Mouse (Mus musculus) layer of hippocampus, adult 11-12 months (tissue): ENCODE measurements around the gene Sntb2.
A peak's percentile ranks its signal among the peaks of the same experiment; 100 is the strongest.

ENCODE experiments used
- DNase-seq: peaks from one replicate; pipeline ENCODE4 v3.0.0; 2022; ENCODE audit warnings: low spot score

The Sntb2 gene

DNA sequence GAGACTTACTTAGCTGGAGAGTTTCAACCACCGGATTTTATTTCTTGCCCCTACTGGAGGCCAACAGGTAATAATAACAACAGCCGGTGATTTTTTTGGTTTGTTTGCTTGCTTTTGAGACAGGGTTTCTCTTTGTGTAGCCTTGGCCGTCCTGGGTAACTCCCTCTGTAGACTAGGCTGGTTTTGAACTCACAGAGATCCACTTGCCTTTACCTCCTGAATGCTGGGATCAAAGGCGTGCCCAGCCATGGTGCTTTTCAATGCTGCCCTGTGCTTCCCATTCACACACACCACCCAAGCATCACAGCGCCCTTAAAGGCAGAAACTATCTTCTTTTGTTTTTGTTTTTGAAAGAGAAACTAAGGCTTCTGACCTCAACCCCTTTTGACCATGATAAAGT lies 5.6 kb upstream of the Sntb2 start:
- no peak for DNase-seq

DNA sequence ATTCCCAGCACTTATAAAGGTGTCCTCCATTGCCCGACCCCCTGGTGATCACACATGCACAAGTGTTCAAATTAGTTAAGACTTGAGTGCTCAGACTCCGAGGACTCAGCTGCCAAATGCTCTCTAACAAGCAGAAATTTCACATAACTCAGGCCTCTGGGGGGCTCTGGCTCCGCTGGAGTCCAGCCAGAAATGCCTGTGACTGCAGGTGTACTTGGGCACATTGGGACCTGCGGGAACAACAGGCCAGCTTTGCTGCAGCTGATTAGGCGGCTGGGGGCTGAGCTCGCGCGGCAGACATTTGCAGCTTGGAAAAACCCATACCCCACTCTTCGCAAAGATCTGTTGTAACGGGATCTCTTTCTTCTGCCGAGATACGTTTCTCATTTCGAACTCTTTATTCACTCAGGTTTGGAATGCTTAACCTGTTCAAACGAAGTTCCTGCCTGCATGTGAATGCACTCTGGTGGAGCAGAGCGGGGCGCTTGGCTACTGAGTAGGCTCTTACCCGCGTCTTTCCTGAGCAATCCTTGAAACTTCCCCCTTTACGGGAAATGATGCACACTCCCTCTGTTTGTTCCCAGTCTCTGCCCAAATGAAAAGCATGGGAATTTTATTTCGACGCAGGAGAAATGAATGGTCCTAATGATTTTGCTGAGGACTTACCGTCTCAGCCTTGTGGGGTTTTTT lies 3.0 kb upstream of the Sntb2 start:
- no peak for DNase-seq

DNA sequence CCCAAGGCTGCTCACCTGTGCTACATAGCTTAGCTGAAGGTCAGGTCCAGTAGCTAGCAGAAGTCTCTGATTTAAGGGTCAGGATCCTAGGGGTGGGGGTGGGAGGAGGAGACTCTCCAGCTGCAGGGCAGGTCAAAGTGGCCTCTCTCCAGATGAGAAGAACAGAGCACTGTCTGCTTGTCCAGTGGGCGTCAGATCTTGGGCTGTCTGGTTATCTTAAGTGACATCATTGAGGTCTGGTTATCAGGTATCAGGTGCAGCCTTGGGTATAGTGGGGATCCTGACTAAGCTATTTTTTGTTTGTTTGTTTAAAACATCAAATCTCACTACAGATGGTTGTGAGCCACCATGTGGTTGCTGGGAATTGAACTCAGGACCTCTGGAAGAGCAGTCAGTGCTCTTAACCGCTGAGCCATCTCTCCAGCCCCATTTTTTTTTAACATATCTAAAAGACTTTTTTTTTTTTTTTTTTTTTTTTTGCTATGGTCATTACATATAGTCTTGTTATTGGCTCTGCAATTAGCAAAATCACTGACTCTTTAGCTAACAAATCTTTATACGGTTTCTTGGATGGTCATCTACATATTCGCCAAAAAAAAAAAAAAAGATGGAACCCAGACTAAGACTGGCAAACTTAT lies 1.9 kb upstream of the Sntb2 start:
- DNase-seq, result no peak

DNA sequence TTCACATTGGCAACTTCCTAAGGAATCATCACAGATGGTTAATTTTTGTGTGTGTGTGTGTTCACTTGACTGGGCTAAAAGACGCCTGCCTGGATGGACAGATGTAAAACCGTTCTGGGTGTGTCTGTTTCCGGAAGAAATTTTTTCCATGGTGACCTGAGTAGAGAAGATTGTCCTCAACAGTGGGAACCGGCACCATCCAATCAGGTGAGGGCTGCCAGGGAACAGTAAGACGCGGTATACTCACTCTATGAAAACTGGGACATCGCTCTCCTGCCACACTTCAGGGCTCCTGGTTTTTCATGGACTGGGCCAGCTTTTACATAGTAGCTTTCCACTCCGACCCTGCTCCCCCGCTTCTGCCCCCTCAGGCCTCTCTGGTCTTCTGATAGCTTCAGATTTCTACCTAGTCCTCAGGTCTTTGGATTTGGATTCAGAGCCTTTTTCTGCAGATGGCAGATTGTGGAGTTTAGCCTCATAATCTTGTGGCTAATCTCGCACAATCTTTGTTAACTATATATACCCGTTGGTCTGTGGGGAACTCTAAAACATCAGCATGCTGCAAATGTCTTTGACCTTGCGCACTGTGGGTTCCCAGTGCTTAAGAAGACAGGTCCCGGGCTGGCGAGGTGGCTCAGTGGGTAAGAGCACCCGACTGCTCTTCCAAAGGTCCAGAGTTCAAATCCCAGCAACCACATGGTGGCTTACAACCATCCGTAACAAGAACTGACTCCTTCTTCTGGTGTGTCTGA lies 1.1 kb upstream of the Sntb2 start:
- no peak for DNase-seq

DNA sequence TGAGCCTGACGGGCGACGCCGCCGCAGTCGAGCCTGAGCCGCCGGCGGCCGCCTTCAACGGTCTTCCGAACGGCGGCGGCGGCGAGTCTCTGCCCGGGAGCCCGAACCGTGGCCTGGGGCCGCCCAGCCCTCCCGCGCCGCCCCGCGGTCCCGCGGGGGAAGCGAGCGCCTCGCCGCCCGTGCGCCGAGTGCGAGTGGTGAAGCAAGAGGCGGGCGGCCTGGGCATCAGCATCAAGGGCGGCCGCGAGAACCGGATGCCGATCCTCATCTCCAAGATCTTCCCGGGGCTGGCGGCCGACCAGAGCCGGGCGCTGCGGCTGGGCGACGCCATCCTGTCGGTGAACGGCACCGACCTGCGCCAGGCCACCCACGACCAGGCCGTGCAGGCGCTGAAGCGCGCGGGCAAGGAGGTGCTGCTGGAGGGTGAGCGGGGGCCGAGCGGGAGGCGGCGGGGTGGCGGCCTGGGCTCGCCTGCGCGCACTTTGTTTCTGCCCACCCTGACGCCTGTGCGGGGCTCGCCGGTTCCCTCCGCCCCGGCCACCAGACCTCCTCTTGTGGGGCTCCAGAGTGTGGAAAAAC lies 438 bp downstream of the Sntb2 start:
- peak; percentile 34 for DNase-seq

DNA sequence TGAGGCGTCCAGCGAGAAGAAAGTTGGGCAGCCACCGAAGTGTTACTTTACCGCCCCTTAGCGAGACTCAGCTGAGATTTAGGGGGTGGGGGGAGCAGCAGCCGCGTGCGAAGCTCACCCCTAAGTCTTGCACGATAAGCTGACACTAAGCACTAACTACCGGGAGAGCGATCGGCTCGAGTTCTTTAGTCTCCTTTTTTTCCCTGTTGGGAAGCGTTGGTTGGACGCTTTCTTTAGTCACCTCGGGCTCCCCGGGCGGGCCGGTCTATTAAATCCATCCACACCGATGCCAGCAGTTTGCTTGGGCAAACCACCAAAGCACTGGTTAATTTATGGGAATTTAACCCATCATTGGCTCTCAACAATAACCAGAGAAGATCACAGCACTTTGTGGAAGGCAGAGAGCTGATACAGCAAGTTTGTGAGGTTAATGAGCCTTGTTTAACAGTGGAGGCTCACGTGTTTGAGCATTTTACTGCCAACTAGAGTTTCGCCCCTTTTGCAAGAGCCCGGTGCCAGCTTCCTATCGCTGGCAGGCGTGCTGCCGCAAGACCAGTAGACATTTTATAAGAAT lies 1.0 kb downstream of the Sntb2 start:
- peak; percentile 43 for DNase-seq

DNA sequence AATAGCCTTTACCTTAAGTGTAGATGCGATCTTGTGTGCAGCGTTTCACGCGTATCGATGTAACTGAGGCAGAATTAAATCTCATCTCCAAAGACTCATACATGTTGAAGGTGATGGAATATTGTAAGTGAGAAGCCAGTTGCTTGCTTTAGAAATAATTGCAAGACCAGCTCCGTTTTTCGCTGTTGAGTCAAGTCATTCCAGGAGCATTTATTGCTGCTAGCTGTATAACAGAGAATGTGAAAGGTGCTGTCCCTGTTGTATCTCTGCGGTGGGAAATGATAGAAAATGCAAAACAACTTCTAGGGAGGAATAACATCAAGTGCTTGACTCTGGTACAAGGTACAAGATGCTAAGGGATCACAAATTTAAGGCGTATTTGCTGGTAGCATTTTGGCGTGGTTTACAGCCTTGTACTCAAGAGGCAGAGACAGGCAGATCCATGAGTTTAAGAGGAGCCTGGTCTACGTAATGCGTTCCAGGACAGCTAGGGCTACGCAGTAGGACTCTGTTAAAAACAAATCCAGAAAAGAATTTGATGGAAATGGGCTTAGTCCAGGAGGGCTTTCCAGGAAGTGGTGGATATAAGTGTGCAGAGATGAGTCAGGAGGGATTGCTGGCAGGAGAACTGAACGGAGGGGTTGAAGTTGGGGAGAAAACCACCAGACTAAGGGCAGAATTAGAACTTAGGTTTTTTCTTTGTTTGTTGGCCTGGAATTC lies 1.7 kb downstream of the Sntb2 start:
- no peak for DNase-seq

DNA sequence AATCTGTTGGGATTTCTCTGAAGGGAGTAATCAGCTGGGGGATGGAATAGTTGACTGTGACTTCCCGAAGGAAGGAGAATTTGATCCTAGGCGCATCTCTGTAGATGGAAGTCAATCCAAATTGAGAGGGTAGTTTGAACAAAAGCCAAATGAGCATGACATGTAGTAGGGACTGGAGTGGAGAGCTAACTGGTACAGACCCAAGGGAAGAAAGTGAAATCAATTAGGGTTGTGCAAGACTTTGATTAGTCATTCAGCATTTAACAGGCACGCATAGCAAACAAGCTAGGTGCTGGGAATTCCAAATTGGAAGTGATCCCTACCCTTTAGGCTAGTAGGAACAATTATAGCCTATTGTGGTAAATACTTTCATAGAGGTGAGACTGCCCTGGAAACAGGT lies 6.3 kb downstream of the Sntb2 start:
- DNase-seq, result no peak

DNA sequence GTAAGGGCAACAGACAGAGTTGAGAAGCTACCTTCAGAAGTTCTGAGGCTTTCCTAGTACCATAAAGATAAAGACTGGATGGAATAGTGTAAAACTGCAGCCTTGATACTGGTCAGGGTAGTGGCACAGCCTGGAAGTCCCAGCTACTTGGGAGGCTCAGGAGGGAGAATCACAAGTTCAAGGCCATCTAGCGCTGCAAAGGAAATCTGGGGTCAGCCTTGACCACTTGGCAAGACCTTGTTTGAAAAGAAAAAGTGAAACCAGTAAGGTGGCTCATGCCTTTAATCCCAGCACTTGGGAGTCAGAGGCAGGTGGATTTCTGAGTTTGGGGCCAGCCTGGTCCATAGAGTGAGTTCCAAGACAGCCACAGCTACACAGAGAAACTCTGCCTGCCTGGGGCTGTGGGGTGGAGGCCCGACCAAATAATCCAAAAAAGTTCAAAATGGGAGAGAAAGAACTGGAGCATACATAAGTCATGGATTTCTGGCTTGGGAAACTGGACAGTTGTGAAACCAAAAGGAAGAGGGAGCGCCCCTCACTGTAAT lies 8.4 kb downstream of the Sntb2 start:
- DNase-seq, result no peak

DNA sequence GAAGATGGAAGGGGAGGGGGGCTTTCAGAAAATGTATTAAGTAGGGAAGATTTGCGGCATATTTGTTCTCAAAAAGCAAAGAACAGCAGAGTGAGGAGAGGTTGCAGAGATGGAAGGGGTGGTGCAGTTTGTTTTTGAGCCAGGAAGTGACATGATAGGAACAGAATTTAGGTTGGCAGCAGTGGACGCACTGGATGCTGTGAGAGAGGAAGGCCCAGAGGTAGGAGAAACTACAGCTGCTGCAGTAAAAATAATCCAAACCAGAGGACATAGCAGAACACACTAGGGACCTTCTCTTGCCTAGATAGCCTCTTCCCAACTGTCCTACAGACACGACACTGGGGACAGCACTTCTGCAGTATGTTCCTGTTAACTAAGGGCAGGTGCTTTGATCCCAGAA lies 9.2 kb downstream of the Sntb2 start:
- DNase-seq, result no peak

DNA sequence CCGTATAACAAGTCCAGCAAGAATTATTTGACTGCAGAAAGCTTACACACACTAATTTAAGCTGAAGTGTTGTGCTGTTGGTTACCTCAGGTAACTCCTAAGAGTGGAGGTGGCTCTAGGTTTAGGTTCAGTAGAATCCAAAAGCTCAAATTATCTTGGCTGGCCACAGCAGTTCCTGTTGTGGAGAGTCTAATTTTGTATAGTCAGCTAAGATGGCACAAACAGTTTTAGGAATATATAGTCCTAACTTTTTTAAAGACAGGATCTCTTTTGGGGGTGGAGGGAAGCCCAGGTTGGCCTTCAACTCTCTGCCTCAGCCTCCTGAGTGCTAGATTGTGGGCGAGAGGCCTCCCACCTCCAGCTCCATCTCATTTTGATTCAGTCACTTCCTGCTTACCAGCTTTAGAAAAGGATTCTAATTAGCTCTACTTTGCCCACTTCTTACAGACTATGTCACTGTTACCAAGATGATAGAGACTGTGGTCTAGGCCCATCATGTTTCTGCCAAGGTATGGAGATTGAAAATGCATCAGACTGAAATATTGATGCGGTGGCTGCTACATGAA lies 13.2 kb downstream of the Sntb2 start:
- DNase-seq, result no peak

DNA sequence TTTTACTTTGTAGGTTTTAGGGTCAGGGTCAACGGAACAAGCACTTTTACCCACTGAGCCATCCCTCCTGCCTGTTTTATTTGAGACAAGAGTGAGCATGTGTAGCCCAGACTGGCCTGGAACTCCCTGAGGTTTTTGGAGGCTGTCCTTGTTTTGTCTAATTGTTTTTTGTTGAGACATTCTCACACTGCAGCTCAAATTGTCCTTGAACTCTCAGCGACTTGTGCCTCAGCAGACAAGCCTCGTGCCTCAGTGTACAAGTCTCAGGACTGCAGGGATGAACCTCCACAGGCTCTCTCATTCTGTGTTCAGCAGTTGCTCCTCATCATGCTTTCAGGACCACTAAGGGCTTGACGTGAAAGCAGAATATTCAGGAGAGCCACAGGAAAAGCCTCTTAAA lies 16.2 kb downstream of the Sntb2 start:
- no peak for DNase-seq

DNA sequence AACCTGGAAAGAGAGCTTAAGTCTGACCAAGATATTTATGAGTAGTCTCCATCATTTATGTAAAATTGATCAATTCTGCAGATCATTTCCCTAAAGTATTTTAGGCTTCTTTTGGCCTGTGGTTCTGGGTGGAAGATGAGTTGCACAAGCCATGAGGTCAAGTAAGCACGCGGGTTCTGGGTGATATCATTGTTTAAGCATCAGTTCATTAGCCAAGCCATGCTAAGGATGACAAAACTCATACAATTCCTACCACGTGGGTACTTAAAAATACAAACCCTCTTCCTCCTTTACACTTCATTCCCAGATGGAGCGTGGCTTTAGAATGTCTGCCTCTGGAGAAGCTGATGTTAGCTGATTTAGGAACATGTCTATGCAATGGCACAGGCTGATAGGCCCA lies 18.0 kb downstream of the Sntb2 start:
- no peak for DNase-seq

DNA sequence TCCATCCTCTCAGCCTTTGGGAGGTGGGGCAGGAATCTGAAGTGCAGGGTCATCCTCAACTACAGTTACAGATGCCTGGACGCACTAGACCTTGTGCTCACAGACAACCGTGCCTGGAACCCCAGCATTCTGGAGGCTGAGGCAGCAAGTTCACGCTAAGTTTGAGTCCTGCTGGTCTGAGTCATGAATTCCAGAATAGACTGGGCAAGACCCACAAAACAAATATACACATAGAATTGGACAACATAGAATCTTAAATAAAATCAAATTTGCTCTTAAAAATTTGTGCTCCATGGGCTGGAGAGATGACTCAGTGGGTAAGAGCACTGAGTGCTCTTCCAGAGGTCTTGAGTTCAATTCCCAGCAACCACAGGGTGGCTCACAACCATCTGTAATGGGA lies 21.5 kb downstream of the Sntb2 start:
- no peak for DNase-seq

DNA sequence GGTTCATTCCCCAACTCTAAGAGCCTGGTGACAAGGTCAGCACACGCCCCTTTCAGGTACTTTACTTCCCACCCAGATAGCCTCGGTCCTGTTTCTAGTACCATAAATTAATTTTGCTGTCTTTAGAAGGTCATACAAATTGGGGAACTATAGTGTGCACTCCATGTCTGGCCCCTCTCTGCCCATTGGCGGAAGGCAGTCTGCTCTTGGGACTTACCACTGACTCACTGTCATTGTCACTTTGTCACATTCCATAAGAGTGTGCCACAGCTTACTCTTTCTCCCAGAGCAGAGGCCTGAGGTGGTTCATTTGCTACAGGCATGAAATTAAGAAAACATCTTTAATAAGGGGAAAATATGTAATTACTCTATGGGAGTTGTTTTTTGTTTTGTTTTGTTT lies 22.7 kb downstream of the Sntb2 start:
- no peak for DNase-seq

DNA sequence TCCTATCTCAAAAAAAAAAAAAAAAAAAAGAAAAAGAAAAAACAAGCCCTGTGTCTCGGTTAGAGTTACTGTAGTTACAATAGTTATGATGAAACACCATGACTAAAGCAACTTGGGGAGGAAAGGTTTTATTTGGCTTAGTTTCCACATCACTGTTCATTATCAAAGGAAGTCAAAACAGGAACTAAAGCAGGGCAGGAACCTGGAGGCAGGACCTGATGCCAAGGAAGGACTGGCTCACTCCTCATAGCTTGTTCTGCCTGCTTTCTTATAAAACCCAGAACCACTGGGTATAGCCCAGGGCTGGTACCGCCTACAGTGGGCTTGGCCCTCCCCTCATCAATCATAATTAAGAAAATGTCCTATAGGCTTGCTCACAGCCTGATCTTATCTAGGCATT lies 24.1 kb downstream of the Sntb2 start:
- no peak for DNase-seq

DNA sequence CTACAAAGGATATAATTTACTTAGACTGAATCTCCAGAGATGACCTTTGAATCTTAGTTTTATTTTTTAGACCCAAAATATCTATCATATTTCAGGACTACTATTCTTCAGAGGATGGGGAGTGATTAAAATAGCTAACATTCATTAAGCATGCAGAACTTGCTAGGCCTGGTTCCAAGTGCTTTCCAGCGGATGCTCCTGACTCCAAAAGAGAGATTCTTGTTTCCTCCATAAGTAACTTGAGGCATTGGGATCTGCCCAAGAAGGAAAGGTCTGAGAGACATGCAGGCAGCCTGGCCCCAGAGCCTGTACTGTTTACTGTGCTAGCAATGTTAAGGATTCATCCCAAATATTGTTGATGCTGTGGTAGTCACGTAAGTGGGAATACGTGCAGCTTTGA lies 26.8 kb downstream of the Sntb2 start:
- DNase-seq, result no peak

DNA sequence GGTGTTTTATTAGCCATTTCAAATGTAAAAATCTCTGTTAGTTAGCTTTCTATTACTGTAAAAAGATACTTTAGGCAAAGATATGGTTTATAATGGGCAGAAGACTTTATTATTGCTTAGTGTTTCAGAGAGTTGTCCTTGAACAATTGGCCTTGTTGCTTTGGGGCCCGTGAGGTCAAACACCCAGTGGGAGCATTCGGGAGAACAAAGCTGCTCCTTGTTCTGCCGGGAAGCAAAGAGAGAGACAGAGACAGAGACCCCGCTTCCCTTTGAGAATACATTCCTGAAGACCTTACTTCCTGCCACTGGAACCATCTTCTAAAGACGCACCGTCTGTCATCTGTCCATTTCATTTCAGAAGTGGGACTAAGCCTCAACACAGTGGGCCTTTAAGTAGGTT lies 27.8 kb downstream of the Sntb2 start:
- DNase-seq, result no peak

DNA sequence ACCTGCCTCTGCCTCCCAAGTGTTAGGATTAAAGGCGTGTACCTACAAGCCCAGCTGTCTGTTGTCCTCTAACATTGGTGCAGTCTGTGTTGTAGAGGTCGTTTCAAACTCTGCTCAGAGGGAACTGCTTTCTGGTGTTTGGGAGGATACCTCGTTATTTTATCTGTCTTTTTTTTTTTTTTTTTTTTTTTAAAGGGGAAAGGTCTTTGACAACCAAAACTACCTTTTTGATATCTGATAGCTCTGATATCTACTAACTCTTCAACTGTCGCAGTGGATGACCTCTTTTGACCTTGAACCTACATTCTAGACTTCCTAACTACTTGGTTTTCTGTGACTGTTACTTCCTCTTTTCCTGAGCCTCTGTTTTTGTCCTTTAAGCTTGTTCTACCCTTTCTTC lies 29.0 kb downstream of the Sntb2 start:
- no peak for DNase-seq

DNA sequence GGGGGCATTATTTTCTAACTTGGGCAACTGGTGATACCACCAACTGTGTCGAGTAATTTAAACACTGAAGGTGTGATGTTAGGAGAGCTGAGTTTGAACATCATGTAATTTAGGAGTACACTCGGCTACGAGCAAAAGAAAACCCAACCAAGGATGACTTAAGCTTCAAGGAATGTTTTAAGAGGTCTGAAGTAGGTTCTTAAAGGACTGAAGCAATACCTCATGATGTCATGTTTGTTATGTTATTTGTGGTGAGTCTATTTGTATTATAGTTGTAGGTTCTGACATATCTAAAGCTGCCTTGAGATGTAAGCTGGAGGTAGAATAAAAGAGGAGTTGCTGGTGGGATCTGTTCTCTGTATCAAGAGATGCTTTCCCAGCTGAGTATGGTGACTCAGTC lies 34.4 kb downstream of the Sntb2 start:
- no peak for DNase-seq

DNA sequence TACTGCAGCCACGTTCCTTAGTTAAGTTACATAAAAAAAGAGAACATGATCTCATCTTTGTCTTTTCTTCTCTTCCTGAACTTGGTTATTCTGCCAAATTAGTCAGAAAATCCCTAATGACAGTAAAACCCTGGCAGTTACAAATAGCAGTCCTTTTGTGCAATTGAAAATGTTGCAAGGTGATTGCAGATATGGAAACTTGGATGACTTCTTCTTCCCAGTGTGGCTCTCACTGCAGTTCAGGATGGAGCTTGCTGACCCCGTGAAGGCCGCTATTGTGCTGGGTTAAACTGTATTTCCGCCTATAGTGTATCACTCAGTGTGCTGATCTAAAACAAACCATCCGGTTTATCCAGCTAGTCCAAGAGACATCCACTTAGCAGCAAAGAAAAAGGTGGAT lies 36.4 kb downstream of the Sntb2 start:
- DNase-seq, result no peak
